Mouse (Mus musculus): Measurements from ENCODE around the gene Ntf3.

Gene Ntf3

DNA sequence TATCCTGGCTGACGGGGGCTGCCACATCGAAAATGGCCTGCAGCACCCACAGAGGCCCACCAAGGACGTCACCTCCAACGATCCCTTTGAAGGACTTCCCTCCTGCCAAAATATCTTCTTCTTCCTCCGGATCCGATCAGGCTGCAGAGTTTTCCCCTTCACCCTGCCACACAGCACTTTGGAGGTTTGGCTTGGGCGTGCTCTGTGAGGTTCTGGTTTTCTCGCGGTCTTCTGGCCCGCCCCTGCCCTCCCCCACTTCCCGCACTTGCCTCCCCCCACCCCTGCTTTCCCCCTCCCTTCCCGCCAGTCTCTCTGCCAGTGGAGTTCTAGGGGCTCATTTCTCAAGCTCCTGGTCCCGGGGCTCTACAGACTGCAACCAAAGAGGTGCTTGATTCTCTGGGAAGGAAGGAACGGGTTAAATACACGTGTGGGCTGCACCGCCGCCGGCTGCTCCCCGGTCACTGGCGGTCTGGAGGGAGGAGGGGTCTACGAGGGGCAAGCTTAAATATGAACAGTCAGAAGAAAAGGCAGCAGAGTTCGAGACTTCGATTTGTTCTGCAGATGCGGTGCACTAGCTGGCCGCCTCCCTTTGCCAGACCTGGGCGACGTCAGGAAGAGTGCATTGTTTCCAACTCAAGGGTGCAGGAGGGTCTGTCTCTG lies at the start of gene Ntf3:
Gene Ntf3, minus strand, starts transcription at position 363 of the 660 bp plus-strand sequence.
- no peak for DNase-seq (ENCODE audit: extremely low read depth, insufficient read length, low spot score)

DNA sequence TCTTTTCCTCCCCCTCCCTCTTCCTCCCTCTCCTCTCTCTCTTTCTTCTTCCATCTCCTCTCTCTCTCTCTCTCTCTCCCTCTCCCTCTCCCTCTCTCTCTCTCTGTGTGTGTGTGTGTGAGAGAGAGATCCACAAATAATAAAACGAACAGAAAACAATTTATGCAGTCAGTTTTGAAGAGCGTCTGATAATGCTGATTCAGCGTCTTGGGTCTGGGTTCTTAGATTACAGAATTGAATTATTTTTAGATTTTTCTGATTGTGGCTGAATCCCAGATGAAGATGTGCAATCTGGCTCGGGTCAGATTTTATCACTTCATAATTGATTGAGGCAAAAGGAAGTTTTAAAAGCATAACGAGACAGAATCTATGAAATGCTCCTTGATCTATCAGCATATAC lies 46.6 kb upstream of the Ntf3 start:
- no peak for DNase-seq (ENCODE audit: extremely low read depth, insufficient read length, low spot score)

DNA sequence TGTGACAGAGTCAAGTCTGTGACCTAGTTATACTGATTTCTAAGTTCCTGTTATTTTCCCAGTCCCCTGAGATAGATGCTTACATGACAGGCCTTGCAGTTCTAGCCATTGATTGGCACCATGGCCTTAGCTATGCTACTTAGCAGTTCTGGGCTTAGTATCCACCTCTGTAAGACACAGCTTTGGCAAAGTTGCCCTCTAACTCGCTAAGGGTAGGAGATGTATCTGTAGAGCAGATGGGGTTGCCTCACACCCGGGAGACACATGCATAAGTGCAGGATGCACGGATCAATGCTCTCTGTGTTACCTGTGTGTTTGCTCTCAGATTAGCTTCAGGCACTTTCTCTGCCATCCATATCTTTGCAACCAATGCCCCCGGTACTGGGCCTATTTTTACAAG lies 36.7 kb upstream of the Ntf3 start:
- no peak for DNase-seq (ENCODE audit: extremely low read depth, insufficient read length, low spot score)

DNA sequence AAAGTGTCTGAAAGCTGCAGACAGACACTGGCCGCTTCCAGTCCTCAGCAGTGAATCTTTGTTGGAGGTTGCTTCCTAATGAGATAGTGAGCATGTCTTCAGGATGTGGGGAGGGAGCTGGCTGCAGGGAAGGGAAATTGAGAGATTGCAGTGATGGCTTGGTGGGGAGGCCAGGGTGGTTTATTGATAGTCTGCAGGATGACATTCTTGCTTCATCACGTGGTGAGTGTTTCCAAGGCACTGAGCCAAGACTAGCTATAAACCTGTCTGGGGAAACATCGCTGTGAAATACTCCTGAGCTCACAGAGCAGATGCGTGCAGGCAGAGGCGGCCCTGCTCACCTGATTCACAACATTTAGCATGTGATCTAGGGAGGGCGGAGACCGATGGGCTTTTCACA lies 36.2 kb upstream of the Ntf3 start:
- DNase-seq (ENCODE audit: extremely low read depth, insufficient read length, low spot score): no peak

DNA sequence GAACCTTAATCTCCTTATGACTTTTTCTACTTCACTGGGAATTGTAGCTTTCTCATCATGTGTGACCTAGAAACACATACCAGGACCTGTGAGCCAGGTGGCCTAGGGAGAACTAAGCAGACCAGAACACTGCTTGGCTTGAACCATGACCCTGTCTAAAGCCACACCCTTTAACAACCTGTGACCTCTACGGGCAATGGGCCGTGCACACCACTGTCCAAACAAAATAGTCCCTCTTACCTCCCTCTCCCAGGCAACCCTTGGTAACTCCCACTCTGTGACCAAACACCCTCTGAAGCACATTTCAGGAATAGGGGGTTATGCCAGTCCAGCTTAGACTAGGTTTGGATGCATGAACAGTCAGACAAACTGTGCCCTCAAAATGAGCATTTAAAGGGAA lies 35.0 kb upstream of the Ntf3 start:
- DNase-seq (ENCODE audit: extremely low read depth, insufficient read length, low spot score): no peak

DNA sequence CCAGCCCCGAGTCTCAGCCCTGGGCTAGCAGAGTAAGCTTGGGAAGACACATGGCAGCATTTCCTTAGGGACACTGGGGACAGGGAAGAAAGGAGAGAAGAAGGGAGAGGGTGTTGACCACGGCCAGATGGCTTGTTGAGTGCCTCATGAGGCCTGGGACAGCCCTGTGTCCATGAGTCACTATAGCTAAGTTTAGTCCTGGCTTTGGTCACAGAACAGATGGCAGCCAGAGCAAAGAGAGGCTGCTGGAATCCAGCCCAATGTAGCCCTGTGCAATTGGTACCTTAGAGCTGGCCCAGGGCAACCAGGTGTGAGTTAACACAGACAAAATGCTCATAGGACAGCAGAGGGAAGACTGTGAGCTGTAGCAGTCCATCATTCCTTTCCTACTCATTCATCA lies 33.2 kb upstream of the Ntf3 start:
- no peak for DNase-seq (ENCODE audit: extremely low read depth, insufficient read length, low spot score)

DNA sequence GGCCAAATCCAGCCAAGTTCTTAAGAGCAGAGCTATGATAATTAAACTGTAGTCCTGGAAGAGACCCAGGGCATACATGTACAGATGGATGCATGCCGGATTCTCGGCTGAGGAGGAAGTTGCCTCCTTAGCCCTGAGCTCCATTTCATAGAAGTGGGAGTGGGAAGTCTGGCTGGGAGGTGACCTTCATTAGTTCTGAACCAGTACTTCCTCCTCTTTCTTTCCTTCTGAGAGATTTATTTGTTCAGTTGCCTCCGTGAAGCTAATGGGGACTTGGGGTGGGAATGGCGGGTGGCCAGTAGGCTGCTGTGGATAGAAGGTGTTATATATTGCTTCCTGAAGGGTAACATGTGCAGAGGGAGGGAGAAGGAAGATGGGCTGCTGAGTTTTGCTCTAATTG lies 28.1 kb upstream of the Ntf3 start:
- DNase-seq (ENCODE audit: extremely low read depth, insufficient read length, low spot score): no peak

DNA sequence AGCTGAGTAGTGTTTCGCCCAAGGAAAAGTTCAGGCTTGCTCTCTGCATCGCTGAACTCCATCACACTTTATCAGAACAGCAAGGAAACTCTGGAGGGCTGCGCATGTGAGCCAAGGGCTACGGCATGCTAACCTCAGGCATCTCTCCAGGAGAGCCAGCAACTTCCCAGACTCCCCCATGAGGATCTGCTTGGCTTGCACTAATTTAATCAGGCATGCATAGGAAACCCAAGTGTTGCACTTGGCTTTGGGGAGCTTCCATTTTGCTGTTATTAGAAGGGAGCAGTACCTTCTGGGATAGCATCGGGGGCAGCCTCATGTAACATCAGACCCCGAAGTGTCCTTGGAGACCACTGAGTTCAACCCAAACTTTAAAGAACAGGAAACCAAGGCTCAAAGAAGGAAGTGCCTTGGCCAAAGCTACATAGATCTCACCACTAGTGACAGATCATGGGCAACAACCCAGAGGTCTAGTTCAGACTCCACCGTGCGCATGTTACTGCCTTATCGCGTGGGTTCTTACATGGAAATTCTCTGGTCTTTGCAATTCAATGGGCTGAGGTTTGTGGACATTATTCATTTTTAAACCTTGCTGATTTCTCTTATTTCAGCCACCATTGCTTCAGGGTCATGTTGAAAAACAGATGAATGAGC lies 23.6 kb upstream of the Ntf3 start:
- no peak for DNase-seq (ENCODE audit: extremely low read depth, insufficient read length, low spot score)

DNA sequence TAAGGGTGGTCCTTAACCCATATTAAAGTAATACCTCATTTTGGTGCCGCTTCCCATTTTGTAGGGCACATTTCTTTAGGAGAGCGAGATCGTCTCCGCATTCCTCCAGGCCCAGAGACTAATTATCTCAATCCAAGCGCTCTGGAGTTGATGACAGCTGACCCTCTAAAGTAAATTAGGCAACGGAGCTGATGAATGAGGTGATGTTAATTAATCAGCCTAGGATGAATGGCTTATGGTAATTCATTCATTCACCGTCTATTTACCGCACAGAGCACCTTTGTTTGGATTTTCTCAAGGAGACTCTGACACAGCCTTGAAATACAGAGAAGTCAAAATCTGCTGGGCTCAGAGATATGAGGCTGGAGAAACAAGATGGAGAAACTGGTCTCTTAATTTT lies 20.7 kb upstream of the Ntf3 start:
- no peak for DNase-seq (ENCODE audit: extremely low read depth, insufficient read length, low spot score)

DNA sequence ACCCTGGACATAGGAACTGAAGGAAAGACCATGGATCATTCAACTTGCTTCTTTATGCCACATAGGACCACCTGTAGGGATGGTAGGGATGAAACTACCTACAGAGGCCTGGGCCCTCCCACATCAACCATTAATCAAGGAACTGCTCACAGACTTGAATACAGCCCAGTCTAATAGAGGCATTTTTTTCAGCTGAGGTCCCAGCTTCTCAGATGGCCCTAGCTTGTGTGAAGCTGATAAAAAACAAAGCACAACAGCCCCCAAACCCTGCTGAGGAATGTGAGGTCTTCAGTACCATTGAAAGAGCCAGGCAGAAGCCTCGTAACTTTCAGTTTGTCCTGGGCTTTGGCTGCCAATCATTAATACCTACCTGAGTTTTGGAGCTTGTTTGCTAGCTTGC lies 19.4 kb upstream of the Ntf3 start:
- DNase-seq (ENCODE audit: extremely low read depth, insufficient read length, low spot score): no peak

DNA sequence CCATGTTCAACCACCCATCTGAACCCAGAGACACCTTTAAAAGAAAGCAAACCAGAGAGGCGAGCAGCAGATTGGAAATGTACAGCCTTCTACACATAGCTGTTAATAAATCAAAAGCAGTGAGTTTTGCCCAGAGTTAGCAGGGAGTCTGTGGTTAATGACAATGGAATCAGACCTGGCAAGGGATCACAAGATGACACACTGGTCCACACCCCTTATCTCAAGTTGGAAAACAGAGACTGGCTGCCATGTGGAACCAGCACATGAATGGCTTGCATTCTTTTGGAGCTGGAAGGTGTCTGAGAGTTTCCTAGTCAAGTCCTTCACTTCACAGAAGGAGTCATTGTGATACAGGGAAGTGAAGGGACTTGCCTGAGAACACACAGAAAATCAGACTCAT lies 5.4 kb upstream of the Ntf3 start:
- DNase-seq (ENCODE audit: extremely low read depth, insufficient read length, low spot score): no peak

DNA sequence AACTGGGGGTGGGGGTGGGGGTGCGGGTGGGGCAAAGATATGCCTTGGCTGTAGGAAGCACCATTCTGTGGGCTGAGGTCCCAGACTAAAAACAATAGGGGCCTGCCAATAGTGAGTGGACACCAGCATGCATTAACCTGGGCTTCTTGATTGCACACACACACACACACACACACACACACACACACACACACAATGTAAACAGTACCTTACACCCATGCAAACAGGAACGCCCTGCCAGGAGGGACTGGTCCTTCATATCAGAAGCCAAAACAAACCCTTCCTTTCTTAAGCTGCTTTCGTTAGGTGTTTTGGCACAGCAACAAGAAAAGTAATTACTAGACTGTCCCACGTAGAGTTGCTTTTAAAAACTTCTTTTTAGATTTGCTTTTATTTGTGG lies 4.1 kb upstream of the Ntf3 start:
- DNase-seq (ENCODE audit: extremely low read depth, insufficient read length, low spot score): no peak

DNA sequence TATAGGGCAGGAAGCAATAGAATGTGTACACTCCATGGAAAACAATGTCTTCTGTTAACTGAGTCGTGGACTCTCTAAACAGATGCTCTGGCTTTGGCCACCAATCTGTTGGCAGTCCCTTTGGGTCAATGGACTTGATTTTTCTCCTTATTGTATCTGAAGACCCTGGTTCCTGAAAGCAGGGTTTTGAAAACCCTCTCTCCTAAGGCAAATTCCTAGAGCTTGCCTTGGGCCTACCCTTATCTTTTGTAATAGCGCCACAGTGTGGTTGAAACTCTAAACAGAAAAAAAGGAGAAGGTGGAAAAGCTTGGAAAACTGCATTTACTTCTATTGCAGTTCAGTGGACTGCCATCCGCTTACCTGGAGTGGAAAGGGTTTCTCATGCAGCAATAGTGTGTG lies 1.0 kb upstream of the Ntf3 start:
- DNase-seq (ENCODE audit: extremely low read depth, insufficient read length, low spot score): no peak

DNA sequence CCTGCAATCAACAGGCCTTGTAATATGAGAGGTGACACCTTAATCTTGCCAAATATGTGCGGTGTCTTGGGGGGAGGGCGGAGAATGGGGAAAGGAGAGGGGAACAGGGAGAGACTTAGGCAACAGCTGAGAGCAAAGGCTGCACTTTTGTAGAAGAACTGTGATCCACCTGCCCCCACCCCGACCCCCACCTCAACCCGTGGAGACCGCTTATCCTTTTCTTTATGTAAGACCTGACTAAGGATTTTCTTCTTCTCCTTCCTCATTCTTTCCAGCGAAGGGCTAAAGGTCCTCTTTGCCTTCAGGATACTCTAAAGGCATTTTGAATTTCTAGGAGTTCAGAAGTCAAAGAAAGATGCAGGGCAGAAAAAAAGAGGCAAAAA lies 489 bp upstream of the Ntf3 start:
- no peak for DNase-seq (ENCODE audit: extremely low read depth, insufficient read length, low spot score)

DNA sequence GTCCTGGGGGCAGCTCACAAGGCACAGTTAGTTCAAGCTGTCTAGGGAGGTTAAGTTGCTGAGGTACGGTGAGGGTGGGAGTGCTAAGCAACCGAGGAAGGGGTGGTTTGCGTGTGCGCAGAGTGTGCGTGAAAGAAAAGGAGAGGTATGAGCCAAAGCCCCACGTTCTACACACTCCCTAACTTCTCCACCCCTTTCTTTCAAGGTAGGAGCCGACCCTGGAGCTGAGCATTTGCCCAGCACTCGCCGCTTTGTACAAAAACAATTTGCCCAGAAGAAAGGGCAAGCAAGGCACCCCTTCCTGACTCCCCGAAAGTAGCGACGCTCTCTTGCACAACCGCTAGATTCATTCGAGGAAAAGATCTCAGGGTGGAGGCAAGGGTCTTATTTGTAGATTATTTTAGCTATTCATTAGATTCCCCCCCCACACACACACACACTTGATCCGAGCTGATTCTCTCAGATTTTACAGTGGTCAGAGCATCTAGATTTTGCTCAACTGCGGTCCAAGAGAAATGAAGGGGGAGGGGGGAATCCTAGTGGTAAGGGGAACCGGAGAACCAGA lies 1.0 kb downstream of the Ntf3 start:
- DNase-seq (ENCODE audit: extremely low read depth, insufficient read length, low spot score): no peak

DNA sequence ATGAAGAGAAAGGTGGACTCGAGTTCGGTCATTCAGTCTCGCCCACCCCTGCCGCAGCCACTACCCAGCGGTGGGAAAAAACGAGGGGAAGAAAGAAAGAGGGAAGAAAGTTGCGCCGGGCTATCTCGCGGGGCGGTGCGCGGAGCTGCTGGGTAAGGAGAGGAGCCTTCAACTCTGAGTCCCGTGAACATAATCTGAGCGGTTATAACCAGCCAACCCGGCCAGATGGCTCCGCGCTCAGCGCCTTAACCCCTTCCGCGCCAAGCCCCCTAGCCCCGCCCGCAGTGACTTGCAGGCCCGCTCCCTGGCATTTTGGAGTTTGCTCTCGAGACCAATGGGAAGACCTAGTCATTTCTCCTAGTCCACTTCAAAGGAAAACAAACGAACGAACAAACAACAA lies 1.9 kb downstream of the Ntf3 start:
- DNase-seq (ENCODE audit: extremely low read depth, insufficient read length, low spot score): no peak

DNA sequence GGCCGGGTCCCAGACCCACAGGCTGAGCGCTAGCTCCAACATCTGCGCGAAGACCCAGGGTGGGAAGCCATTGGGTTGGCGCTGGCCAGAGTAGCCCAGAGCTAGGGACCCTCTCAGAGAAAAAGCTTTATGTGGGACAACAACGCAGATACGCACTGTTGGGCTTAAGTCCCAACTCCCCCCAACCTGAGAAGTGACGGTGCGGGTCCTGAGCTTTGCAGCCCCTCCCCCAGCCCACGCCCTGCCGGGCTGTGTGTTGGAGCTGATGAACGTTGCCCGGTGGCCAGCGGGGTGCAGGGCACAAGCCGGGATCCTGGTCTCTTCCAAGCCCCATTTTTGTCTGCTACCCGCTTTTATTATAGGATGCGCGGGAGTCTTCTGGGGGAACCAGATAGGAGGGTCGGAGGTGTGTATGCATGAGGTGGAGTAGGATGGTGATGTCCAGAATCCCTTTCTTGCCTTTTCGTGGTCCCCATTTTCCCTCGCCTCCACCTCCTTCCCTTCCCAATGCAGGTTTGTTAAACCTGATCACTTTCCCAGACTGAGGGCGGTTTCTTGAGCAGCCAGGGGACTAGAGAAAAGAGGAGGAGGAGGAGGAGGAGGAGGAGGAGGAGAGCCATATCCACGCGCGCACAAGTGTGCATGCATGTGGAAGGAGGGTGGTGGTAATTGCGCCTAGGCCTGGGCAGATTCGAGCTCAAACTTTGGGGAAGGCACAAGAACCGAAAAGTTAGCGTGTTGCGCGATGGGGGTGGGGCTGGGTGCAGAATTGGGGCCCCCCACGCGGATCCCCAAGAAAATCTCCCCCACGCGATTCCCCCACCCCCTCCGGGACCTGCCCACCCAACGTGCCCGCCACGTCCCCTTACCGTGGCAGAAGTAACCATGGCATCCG lies 2.6 kb downstream of the Ntf3 start:
- DNase-seq (ENCODE audit: extremely low read depth, insufficient read length, low spot score): no peak

DNA sequence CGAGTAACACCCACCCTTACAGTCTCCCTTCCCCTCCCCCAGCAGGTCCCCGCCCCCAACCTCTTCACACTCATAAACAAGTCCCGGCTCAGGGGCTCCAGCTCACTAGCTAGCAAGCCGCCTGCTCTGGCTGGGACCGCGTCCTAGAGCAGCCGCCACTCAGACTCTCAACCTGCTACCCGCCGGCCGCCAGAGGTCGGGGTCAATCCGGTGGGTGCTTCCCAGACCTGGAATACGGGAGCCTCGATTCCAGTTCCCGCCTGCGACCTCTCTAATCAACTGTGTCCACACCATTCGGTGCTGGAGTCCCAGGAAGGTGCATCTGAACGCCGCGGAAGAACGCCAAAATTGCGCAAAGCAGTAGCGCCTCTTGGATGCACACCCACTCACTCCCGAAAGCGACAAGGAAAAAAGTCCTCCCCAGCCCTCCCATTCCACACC lies 3.5 kb downstream of the Ntf3 start:
- DNase-seq (ENCODE audit: extremely low read depth, insufficient read length, low spot score): no peak

DNA sequence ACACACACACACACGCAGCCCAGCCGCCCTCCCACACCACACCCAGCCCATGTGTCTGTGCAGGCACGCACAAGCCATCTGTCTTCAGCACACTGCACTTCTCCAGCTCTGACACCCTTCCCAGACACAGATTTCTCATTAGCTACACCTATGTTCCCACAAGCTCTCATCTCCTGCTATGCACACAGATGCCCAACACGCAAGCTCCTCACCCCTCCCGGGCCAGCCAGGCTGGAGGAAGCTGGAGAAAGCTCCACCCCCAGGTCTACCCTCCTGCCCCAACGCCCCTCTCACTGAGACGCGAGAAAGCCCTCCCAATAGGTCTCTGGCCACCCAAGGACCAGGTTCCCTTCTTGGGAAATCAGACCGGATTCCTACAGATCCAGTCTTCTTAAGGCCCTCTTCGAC lies 4.4 kb downstream of the Ntf3 start:
- no peak for DNase-seq (ENCODE audit: extremely low read depth, insufficient read length, low spot score)

DNA sequence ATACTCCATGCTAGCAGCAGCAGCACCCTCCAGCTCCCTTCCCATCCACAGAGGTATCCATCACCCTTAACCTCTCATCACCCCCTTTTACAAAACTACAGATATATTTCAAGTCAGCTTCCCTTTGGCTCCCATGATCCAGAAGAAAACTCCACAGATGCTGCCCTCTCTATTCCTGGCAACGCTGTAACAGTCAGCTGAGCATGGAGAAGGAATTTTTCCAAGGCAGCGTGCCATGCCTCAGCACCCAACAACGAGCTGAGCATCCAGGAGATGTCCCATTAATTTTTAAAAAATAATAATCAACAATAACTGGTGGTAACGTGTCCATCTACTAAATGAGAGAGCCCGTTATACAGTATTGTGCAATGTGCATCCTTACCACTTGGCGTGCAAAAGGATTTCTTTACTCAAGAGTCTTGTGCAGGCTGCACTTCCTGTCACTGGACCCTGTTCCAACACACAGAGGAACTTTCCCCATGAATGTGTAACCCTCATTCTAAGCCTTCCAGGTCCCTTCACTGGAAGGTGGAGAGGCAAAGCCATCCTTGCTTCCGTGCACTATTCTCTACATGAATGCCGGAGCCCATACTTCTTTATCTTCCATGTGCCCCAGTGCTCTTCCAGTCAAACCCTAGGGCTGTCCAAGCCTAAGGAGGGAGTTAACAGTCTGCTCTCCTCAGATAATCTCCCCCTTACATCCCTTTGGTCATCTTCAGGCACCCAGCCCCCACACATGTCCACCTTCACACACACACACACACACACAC lies 5.0 kb downstream of the Ntf3 start:
- no peak for DNase-seq (ENCODE audit: extremely low read depth, insufficient read length, low spot score)

DNA sequence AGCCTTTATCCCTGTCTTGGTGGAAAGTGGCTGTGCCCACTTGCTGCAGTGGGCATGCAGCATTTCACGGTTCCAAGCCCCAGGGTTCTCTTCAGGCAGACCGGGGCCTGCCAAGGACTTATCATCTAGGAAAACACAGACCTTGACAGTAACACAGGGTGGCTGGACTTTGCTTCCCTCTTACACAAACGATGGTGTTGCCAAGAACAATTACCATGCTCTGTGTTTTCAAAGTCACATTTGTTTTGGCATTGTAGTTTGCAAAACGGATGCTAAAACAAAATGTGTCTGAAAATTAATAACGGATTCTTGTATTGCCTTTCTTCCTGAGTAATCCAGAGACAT lies 6.7 kb downstream of the Ntf3 start:
- DNase-seq (ENCODE audit: extremely low read depth, insufficient read length, low spot score): no peak
